Mouse (Mus musculus): ENCODE results near the gene Ptprd.

DNA sequence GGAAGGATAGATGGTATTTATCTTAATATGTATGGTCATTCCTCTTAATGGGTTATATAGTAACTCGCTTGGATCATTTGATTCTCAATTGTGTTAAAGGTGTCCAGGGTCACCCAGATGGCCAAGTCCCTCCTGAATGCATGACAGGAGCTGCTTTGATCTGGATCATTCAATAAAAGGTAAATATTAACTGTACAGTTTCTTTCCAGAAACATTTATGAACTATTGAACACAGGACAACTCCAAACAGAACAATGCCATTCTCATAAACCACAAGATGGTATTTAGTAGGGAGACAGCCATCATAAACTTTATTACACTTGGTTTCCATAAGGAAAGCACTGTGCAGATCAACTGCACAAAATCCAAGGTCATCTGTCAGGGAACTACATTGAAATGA is 2056.0 kb downstream of the Ptprd start:
- TF ChIP-seq CTCF (IDR thresholded peaks at IDR 0.05; ENCODE audit: control insufficient read depth, insufficient read depth, insufficient read length) (no peak), USF1 (IDR thresholded peaks at IDR 0.05; ENCODE audit: low read depth) (no peak), MYOG (IDR thresholded peaks at IDR 0.05; ENCODE audit: control insufficient read depth, extremely low read depth, insufficient read length) (no peak), MAX (IDR thresholded peaks at IDR 0.05) (no peak)
